Mouse (Mus musculus): Measurements from ENCODE around the gene Car2.

DNA sequence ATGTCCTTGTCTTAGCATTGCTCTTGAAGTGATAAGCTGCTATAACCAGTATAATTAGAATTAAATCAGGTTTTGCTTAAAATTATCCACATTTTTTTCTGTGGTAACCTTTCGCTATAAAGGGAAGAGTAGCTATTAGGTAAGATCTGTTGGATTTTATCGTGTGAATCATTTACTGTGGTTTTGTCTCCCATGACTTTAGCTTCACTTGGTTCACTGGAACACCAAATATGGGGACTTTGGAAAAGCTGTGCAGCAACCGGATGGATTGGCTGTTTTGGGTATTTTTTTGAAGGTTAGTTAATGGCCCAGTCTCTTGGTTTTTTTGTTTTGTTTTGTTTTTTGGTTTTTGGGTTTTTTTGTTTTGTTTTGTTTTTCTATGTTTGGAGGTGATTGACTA is 9.3 kb downstream of the Car2 start:
- TF ChIP-seq CTCF (IDR thresholded peaks at IDR 0.05; ENCODE audit: low read depth) (no peak), EP300 (IDR thresholded peaks at IDR 0.05; ENCODE audit: low read depth) (no peak)

Measured in liver, embryonic 14.5 days (tissue).